Mouse (Mus musculus): ENCODE measurements around the gene Sell. TPM values are rescaled to one million over a fixed set of nuclear protein-coding genes. Genes with fewer than 3 reads are reported as not detected.
A peak's percentile ranks its signal among the peaks of the same experiment; 100 is the strongest.

Sell gene
- polyA plus RNA-seq, 1 experiment from 2014 or later, result 0.23 TPM

DNA sequence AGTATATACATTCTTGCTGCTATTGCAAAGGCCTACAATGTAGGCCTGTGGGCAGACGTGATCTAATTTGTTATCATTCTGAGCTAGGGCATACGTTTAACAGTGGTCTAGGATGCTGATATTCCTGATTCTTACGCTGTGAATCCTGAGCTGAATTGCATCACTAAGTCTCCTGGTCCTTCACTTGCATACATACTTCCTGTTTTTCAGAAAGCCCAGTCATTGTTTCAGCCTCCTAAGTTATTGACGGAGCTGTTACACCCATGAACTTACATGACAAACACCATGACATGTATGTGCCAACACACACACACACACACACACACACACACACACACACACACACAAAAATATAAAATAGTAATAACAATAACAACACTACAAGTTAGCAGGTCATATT, 1.7 kb upstream of the Sell start:
- Histone ChIP-seq H3K4me1 (replicated peaks; ENCODE audit: control insufficient read depth, insufficient read depth, low read length) (no peaks in the 10 kb centered on the region), H3K4me3 (ENCODE audit: low read depth, low read length) (no peak overlapping the region), H3K9me3 (ENCODE audit: control insufficient read depth) (no peaks in the 10 kb centered on the region), H3K27me3 (replicated peaks; ENCODE audit: control insufficient read depth, insufficient read depth, low read length) (no peaks in the 10 kb centered on the region), H3K9ac (ENCODE audit: low read depth, low read length) (no peak overlapping the region), H3K4me2 (replicated peaks; ENCODE audit: low read depth) (no peak overlapping the region), H3K27ac (ENCODE audit: low read depth, low read length) (no peak overlapping the region), H3K36me3 (ENCODE audit: control insufficient read depth, insufficient read depth) (no peaks in the 10 kb centered on the region)
- ATAC-seq, result no peak
- WGBS, result 83% methylated on average over 4 of the region's 4 CpGs
- TF ChIP-seq CTCF (IDR thresholded peaks at IDR 0.05; ENCODE audit: low read depth), result no peak

DNA sequence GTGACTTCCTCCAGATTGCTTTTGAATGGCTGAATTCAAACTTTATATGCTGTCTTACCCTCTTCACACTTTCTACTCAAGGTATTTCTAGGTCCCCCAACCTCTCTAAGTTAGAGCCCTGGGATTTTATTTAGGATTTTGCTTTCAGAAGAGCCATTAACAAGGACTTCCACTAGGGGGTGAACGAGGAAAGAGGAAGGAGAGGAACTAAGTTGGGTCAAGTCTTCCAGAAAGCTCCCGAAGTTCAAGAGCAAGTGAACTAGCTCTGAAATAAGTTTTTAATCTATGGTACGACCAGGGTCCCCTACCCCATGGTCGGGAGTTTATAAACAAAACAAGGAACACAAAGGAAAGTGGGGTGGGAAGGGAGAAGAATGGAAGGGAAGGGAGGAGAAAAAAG, 504 bp upstream of the Sell start:
- Histone ChIP-seq H3K27ac (ENCODE audit: low read depth, low read length) (no peak overlapping the region), H3K9ac (ENCODE audit: low read depth, low read length) (no peak overlapping the region), H3K36me3 (ENCODE audit: control insufficient read depth, insufficient read depth) (no peaks in the 10 kb centered on the region), H3K9me3 (ENCODE audit: control insufficient read depth) (no peaks in the 10 kb centered on the region), H3K4me3 (ENCODE audit: low read depth, low read length) (no peak overlapping the region), H3K4me2 (replicated peaks; ENCODE audit: low read depth) (no peak overlapping the region), H3K27me3 (replicated peaks; ENCODE audit: control insufficient read depth, insufficient read depth, low read length) (no peaks in the 10 kb centered on the region), H3K4me1 (replicated peaks; ENCODE audit: control insufficient read depth, insufficient read depth, low read length) (no peaks in the 10 kb centered on the region)
- TF ChIP-seq CTCF (IDR thresholded peaks at IDR 0.05; ENCODE audit: low read depth), result peak; percentile 72
- ATAC-seq, result no peak
- 42% methylated on average over 4 of the region's 4 CpGs for WGBS

DNA sequence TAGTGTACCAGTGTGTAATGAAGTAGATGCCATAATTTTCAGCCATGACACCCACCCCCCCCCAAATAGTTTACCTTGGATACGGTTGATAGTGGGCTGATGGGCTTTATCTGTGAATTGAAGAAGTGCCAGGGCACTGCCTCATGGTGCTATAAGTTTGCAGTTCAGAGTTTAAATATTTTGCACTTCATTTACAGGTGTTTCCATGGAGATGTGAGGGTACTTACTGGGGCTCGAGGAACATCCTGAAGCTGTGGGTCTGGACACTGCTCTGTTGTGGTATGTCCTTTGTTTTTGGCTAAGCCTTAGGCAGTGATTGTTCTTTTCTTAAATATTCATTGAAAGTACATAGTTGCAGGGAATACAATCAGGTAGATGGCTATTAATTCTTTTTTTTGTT, 1.1 kb downstream of the Sell start:
- WGBS, result 61% methylated on average over 2 of the region's 2 CpGs
- no peak for TF ChIP-seq CTCF (IDR thresholded peaks at IDR 0.05; ENCODE audit: low read depth)
- Histone ChIP-seq H3K27ac (ENCODE audit: low read depth, low read length) (no peak overlapping the region), H3K27me3 (replicated peaks; ENCODE audit: control insufficient read depth, insufficient read depth, low read length) (no peaks in the 10 kb centered on the region), H3K4me2 (replicated peaks; ENCODE audit: low read depth) (no peak overlapping the region), H3K9me3 (ENCODE audit: control insufficient read depth) (no peaks in the 10 kb centered on the region), H3K9ac (ENCODE audit: low read depth, low read length) (no peak overlapping the region), H3K36me3 (ENCODE audit: control insufficient read depth, insufficient read depth) (no peaks in the 10 kb centered on the region), H3K4me1 (replicated peaks; ENCODE audit: control insufficient read depth, insufficient read depth, low read length) (no peaks in the 10 kb centered on the region), H3K4me3 (ENCODE audit: low read depth, low read length) (no peak overlapping the region)
- no peak for ATAC-seq

DNA sequence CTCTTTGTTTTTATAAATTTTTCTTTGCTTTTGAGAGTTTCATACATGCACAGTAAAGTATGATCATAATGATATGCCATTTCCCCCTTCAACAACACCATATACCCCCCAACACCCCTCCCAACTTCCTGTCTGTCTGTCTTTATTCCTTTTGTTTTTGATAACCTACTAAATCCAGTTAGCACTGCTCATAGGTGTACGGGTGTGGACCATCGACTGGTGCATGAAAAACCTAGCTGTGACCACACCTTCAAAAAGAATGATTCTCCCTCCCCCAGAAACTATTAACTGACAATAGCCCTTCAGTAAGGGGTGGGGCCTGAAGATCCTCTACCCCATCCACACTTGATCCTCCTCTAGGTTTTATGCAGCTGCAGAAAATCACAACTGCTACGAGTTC, 2.0 kb downstream of the Sell start:
- H3K4me1 ChIP-seq (replicated peaks; ENCODE audit: control insufficient read depth, insufficient read depth, low read length), result no peaks in the 10 kb centered on the region
- no peak for TF ChIP-seq CTCF (IDR thresholded peaks at IDR 0.05; ENCODE audit: low read depth)
- no peak overlapping the region for H3K9ac ChIP-seq (ENCODE audit: low read depth, low read length)
- WGBS, result 38% methylated on average over 3 of the region's 3 CpGs
- ATAC-seq, result no peak
- no peaks in the 10 kb centered on the region for H3K36me3 ChIP-seq (ENCODE audit: control insufficient read depth, insufficient read depth)
- H3K27me3 ChIP-seq (replicated peaks; ENCODE audit: control insufficient read depth, insufficient read depth, low read length), result no peaks in the 10 kb centered on the region
- no peak overlapping the region for H3K4me2 ChIP-seq (replicated peaks; ENCODE audit: low read depth)
- no peaks in the 10 kb centered on the region for H3K9me3 ChIP-seq (ENCODE audit: control insufficient read depth)
- H3K4me3 ChIP-seq (ENCODE audit: low read depth, low read length), result no peak overlapping the region
- H3K27ac ChIP-seq (ENCODE audit: low read depth, low read length), result no peak overlapping the region

DNA sequence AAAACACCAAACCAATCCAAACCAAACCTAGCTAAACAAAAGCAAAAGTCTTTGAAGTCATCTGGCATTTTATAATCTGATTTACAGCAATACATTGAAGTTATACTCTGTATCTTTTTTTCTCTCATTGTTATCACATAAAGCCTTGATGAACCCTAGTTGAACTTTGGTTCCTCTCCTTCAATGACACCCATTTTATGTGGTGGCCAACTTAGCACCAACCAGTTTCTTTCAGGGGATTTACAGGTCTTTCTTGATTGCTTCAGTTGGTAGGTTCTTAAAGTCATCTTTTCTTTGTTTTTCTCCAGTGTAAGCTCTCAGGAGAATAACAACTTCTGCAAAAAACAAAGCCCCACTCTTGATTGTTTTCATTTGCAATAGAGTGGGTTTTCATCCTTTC, 7.5 kb downstream of the Sell start:
- no peak for ATAC-seq
- H3K9me3 ChIP-seq (ENCODE audit: control insufficient read depth), result no peaks in the 10 kb centered on the region
- no peak overlapping the region for H3K4me3 ChIP-seq (ENCODE audit: low read depth, low read length)
- H3K27me3 ChIP-seq (replicated peaks; ENCODE audit: control insufficient read depth, insufficient read depth, low read length), result no peaks in the 10 kb centered on the region
- no peaks in the 10 kb centered on the region for H3K36me3 ChIP-seq (ENCODE audit: control insufficient read depth, insufficient read depth)
- no peak for TF ChIP-seq CTCF (IDR thresholded peaks at IDR 0.05; ENCODE audit: low read depth)
- H3K4me1 ChIP-seq (replicated peaks; ENCODE audit: control insufficient read depth, insufficient read depth, low read length), result no peaks in the 10 kb centered on the region
- no peak overlapping the region for H3K4me2 ChIP-seq (replicated peaks; ENCODE audit: low read depth)
- H3K27ac ChIP-seq (ENCODE audit: low read depth, low read length), result no peak overlapping the region
- no peak overlapping the region for H3K9ac ChIP-seq (ENCODE audit: low read depth, low read length)

DNA sequence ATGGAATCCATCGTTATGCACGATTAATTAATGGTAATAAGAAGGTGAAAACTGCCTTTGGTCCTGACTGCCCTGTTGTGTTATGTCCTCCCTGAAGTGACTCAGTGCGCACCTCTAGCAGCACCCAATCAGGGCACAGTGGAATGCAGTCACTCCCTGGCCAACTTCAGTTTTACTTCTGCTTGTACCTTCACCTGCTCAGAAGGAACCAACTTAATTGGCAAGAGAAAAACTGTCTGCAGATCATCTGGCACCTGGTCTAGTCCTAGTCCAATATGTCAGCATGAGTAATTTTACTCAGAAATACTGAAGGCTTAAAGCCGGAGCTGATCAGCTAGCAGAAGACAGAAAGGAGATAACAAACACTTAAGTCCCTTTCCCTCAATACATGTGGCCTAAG, 8.7 kb downstream of the Sell start:
- no peak overlapping the region for H3K27ac ChIP-seq (ENCODE audit: low read depth, low read length)
- H3K4me1 ChIP-seq (replicated peaks; ENCODE audit: control insufficient read depth, insufficient read depth, low read length), result no peaks in the 10 kb centered on the region
- ATAC-seq, result no peak
- H3K27me3 ChIP-seq (replicated peaks; ENCODE audit: control insufficient read depth, insufficient read depth, low read length), result no peaks in the 10 kb centered on the region
- 91% methylated on average over 4 of the region's 4 CpGs for WGBS
- no peak overlapping the region for H3K4me2 ChIP-seq (replicated peaks; ENCODE audit: low read depth)
- TF ChIP-seq CTCF (IDR thresholded peaks at IDR 0.05; ENCODE audit: low read depth), result no peak
- H3K36me3 ChIP-seq (ENCODE audit: control insufficient read depth, insufficient read depth), result no peaks in the 10 kb centered on the region
- no peaks in the 10 kb centered on the region for H3K9me3 ChIP-seq (ENCODE audit: control insufficient read depth)
- no peak overlapping the region for H3K4me3 ChIP-seq (ENCODE audit: low read depth, low read length)
- H3K9ac ChIP-seq (ENCODE audit: low read depth, low read length), result no peak overlapping the region

DNA sequence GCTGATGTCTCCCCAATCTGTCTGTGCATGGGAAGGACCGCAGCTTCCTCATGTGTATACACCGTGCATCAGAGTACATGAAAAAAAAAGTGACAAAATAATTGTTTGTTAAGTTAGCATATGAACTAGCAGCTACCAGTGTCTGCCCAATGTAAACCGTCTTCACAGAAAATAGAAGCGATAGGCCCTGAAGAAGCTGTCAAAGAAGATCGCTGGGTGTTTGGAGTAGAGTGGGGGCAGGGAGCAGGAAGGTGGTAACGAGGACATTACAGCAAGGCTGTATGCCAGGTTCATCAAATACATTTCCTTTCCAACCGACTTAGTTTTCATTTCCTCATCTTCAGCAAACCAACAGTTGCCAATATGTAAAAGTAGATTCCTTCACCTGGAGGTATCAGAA, 9.3 kb downstream of the Sell start:
- ATAC-seq, result no peak
- no peaks in the 10 kb centered on the region for H3K36me3 ChIP-seq (ENCODE audit: control insufficient read depth, insufficient read depth)
- H3K4me1 ChIP-seq (replicated peaks; ENCODE audit: control insufficient read depth, insufficient read depth, low read length), result no peaks in the 10 kb centered on the region
- no peak overlapping the region for H3K9ac ChIP-seq (ENCODE audit: low read depth, low read length)
- 78% methylated on average over 7 of the region's 7 CpGs for WGBS
- no peak for TF ChIP-seq CTCF (IDR thresholded peaks at IDR 0.05; ENCODE audit: low read depth)
- no peak overlapping the region for H3K27ac ChIP-seq (ENCODE audit: low read depth, low read length)
- H3K27me3 ChIP-seq (replicated peaks; ENCODE audit: control insufficient read depth, insufficient read depth, low read length), result no peaks in the 10 kb centered on the region
- no peak overlapping the region for H3K4me2 ChIP-seq (replicated peaks; ENCODE audit: low read depth)
- H3K4me3 ChIP-seq (ENCODE audit: low read depth, low read length), result no peak overlapping the region
- H3K9me3 ChIP-seq (ENCODE audit: control insufficient read depth), result no peaks in the 10 kb centered on the region
